Mouse (Mus musculus): Measurements from ENCODE around the gene Ctnna2.

DNA sequence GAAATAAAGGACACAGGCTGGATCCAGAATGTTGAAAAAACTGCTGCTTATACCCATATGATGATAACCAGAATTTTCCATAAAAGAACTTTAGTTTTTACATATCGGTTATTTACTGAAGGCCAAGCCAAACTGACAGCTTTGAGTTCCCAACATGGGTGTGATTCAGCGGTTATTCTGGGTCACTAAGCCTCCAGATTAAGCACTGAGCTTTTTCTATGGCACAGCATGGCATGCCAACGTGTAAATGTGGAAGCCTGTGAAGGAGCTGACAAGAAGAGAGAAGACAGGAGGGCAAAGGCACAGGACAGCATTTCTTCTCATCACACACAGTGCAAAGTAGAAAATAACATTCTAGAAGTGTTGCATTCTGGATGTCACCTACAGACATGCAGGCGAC, 240.9 kb downstream of the Ctnna2 start:
- TF ChIP-seq CTCF (IDR thresholded peaks at IDR 0.05; ENCODE audit: low read depth, low read length) (no peak), GATA1 (IDR thresholded peaks at IDR 0.05; ENCODE audit: borderline replicate concordance, low read length) (no peak), POLR2AphosphoS5 (IDR thresholded peaks at IDR 0.05; ENCODE audit: insufficient replicate concordance, low read depth, low read length) (no peak)
